Mouse (Mus musculus) testis, adult 2 months (tissue): Measurements from ENCODE around the gene Zbtb7b. TPM values are rescaled to one million over a fixed set of nuclear protein-coding genes. Genes with fewer than 3 reads are reported as not detected.

Experiments
- H3K27ac ChIP-seq: fragments of 200-500 bp; 2 replicates; pipeline ENCODE4 v1.5.1; 2012; ENCODE audit warnings: low read depth, low read length; ENCODE audit not compliant: control insufficient read depth, insufficient read depth
- H3K27me3 ChIP-seq: fragments of 200-500 bp; 2 replicates; pipeline ENCODE4 v1.6.1; 2012; ENCODE audit warnings: mild to moderate bottlenecking, low read length, moderate library complexity; ENCODE audit not compliant: control insufficient read depth, insufficient read depth
- H3K36me3 ChIP-seq: fragments of 200-500 bp; 2 replicates; pipeline ENCODE4 v1.6.1; 2012; ENCODE audit warnings: mild to moderate bottlenecking, low read length; ENCODE audit not compliant: control insufficient read depth, insufficient read depth
- H3K4me1 ChIP-seq: fragments of 200-500 bp; 2 replicates; pipeline ENCODE4 v1.6.1; 2012; ENCODE audit warnings: low read length; ENCODE audit not compliant: control insufficient read depth, insufficient read depth
- H3K4me3 ChIP-seq: fragments of 200-500 bp; 2 replicates; pipeline ENCODE4 v1.5.1; 2012; ENCODE audit warnings: low read depth, mild to moderate bottlenecking, low read length, moderate library complexity, mixed read lengths; ENCODE audit not compliant: control insufficient read depth
- CTCF ChIP-seq: fragments of 200-500 bp; IDR thresholded peaks from 2 replicates; pipeline ENCODE4 v1.5.1; 2012; ENCODE audit warnings: low read depth, mild to moderate bottlenecking, inconsistent platforms, low read length, moderate library complexity; ENCODE audit not compliant: control insufficient read depth, insufficient read depth, insufficient replicate concordance
- POLR2A ChIP-seq: fragments of 200-500 bp; IDR thresholded peaks from 2 replicates; pipeline ENCODE4 v1.6.1; 2012; ENCODE audit warnings: low read depth, mild to moderate bottlenecking, inconsistent platforms, low read length, moderate library complexity; ENCODE audit not compliant: control insufficient read depth
- polyA plus RNA-seq: library from polyadenylated mRNA; depleted of rRNA; stranded (reverse); fragments of >200 nt; gene quantifications from 2 replicates; pipeline ENCODE4 v1.2.3, GENCODE M21; 2012

Zbtb7b gene
- polyA plus RNA-seq, 1 experiment, result 4.4 TPM

DNA sequence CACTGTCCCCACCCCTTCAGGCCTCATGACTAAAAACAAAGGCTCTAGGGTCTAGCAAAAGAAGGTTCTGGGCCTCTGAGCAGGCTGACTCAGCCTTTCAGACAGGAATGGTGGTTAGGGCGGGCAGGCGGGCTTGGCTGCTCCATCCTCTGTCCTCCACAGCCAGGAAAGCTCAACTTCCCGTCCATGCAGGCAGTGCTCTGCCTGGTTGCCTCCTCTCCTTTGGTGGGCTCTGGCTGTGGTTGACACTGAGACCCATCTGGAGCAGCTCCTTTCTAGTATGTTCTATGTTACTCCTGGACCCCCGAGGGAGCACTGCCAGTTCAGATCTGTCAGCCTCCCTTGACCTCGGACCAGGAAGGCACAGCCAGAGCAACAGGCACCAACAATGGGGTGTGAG lies 8.1 kb upstream of the Zbtb7b start, which contains the start of gene Lenep:
Gene Lenep (minus strand): TSS at position 101 of the 400 bp plus-strand sequence.
- TF ChIP-seq CTCF (no peak), POLR2A (no peak)
- no peak within 1 kb of the TSS for H3K27ac ChIP-seq
- no peak within 1 kb of the TSS for H3K4me3 ChIP-seq
- H3K4me1 ChIP-seq, result no peaks in the 10 kb centered on the region
- no peaks in the 10 kb centered on the region; the same call in 1 of the 2 replicates for H3K36me3 ChIP-seq
- no peaks in the 10 kb centered on the region for H3K27me3 ChIP-seq

DNA sequence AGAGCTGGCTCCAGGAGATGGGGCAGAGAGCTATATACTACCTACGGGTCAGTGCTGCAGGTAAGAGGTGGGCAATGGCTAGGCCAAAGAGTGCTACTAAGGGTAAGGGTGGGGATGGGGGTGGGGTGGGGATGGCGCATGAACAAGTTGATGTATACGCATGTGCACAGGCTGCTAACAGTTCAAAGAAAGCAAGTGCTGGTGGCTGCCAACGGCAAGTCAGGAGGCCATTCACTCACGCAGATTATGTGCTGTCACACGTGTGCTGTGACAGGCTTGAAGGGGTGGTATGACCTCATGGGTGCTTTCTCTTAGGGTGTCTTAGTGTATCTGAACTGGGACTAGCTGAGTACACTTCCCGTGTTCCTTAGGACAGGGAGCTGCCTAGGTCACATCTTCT lies 6.8 kb upstream of the Zbtb7b start:
- no peaks in the 10 kb centered on the region for H3K27me3 ChIP-seq
- H3K27ac ChIP-seq, result no peak overlapping the region
- H3K4me1 ChIP-seq, result peaks cover 4% of the 10 kb centered on the region; the same call in 1 of the 2 replicates
- no peak for TF ChIP-seq CTCF
- no peak for TF ChIP-seq POLR2A
- no peak overlapping the region for H3K4me3 ChIP-seq
- no peaks in the 10 kb centered on the region for H3K36me3 ChIP-seq

DNA sequence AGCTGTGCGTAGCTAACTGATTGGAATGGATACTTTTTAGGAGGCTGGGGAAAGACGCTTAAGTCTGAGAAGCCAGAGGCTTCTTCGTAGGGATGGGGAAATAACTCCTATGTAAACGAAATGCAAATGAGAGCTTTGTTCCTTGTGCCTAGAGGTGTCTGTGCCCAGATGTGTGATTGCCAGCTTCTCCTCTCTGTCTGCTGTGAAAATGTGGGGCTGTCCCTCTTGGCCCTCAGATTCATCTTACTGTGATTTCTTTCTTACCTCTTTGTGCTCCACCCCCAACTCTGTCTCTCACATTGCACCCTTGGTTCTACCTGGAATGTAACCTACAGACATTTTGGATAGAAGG lies 2.1 kb upstream of the Zbtb7b start:
- H3K4me3 ChIP-seq, result no peak overlapping the region
- H3K4me1 ChIP-seq, result peaks cover 17% of the 10 kb centered on the region
- 0 out of 2 replicates have a peak overlapping the region, but pooled peaks have one; percentile 25 for H3K27ac ChIP-seq
- no peak for TF ChIP-seq POLR2A
- no peak for TF ChIP-seq CTCF
- H3K27me3 ChIP-seq, result no peaks in the 10 kb centered on the region
- H3K36me3 ChIP-seq, result no peaks in the 10 kb centered on the region

DNA sequence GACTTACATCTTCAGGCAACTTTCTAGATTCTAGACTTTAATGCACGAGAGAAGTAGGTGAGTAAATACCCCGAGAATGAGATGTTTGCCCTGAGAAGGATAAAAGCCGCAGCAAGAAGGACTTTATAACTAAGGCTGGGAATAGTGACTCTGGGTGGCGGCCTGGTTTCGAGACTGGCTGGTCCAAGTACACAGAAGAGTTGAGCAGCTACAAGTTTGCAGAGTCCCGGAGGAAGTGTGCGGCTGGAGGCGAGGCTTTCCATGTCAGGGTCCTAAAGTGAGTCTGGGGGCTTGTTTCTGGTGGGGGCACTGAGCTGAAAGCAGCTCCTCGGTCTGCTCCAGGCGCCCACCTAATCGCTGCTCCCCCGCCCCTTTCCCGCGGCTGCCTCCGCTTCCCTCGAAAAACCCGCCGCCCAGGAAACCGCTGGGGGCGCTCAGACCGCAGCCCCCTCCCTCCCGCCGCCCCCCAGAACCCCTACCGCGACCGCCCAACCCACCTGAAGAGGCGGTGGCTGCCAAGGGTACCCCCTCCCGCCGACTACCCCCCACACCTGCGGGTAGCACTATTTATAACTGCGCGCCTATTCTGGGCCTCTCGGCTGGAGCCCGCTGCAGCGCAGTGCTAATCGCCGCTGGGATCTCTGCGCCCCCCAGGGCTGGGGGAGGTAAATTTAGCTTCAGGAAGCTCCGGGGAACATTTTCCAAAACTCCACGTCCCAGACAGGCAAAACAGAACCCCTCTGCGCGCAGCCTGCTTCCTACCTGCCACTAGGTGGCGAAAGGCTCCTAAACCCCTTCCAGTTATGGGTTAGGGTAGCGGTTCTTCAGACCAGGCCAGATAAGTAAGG lies 1.5 kb upstream of the Zbtb7b start:
- Histone ChIP-seq H3K27ac (peak overlapping the region; percentile 24; the same call in 1 of the 2 replicates), H3K4me1 (peaks cover 20% of the 10 kb centered on the region), H3K4me3 (peak overlapping the region; percentile 64), H3K27me3 (no peaks in the 10 kb centered on the region), H3K36me3 (no peaks in the 10 kb centered on the region)
- TF ChIP-seq CTCF (peak; percentile 72), POLR2A (no peak)

DNA sequence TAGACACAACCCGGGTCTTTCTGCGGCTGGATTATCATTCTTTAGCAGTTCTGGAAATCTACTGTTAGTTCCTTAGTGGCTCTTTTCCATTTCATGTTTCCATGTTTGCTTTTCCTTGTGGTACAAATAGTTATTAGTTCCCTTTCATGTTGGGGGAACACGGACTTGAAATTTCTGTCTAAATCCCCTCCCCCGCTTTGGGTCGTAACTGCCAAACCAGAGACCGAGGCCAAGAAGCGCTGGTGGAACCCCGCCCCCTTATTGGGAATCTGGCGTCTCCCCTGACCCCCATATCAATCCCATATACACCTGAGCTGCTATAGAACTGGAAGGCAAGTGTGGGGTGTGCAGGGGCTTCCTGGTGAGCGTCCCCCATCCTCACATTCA lies 836 bp upstream of the Zbtb7b start:
- H3K27ac ChIP-seq, result peak overlapping the region; percentile 61
- H3K4me1 ChIP-seq, result peaks cover 24% of the 10 kb centered on the region
- peak overlapping the region; percentile 30 for H3K4me3 ChIP-seq
- H3K27me3 ChIP-seq, result no peaks in the 10 kb centered on the region
- TF ChIP-seq CTCF (no peak), POLR2A (no peak)
- no peaks in the 10 kb centered on the region for H3K36me3 ChIP-seq

DNA sequence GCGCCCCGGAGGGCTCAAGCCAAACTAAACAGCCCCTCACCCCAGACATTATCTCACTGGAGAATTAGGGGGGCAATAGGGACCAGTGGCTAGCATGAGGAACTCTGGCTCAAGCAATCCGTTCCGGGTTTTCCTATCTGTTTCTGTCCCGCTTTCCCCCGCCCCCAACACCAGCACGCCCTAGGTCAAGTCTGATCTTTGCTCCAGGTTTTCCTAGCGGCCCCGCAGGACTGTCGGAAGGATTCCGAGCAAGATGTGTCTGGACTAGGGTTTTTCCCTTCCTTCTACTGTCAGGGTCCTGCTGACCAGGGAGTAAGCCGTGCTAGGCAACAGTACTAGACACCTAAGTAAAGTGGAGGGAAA lies 299 bp upstream of the Zbtb7b start:
- Histone ChIP-seq H3K36me3 (no peaks in the 10 kb centered on the region), H3K4me1 (peaks cover 26% of the 10 kb centered on the region), H3K27me3 (no peaks in the 10 kb centered on the region), H3K27ac (peak overlapping the region; percentile 61), H3K4me3 (peak overlapping the region; percentile 30)
- TF ChIP-seq POLR2A (0 out of 2 replicates have a peak, but pooled peaks have one; percentile 35), CTCF (no peak)

DNA sequence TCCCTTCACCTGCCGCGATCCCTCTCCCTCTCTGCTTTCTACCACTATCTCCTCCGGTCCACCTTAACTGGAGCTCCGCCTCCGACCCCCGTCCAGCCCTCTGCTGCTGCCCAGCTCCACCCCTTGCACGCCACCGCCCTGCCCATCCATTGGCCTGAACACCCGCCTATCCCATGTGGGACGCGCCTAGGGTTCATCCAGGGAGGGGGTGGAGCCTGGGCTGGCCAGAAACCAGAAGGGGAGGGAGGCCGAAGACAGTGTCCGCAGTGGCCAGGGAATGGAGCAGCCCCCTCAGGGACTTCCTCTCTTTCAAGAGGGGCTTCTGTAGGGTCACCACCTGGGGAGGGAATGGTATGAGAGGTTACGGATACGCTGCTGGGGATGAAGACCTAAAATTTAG lies 971 bp downstream of the Zbtb7b start:
- H3K4me3 ChIP-seq, result peak overlapping the region; percentile 85
- H3K4me1 ChIP-seq, result peaks cover 26% of the 10 kb centered on the region
- H3K27me3 ChIP-seq, result no peaks in the 10 kb centered on the region
- H3K36me3 ChIP-seq, result no peaks in the 10 kb centered on the region
- TF ChIP-seq CTCF, result no peak
- peak; percentile 31 for TF ChIP-seq POLR2A
- H3K27ac ChIP-seq, result peak overlapping the region; percentile 93
